Mouse (Mus musculus) CD4-positive, CD25-positive, alpha-beta regulatory T cell, adult 2 months (primary cell): ENCODE results near the gene Tdrd1.

Experiments used
- DNase-seq: peaks from one replicate; pipeline ENCODE4 v3.0.0-alpha.2; 2012; ENCODE audit warnings: low read depth, low spot score

The Tdrd1 gene

GRCm38 (mm10) chr19:56908472-56909270, 82.7 kb downstream of the Tdrd1 start:
- peak; percentile 48 for DNase-seq

- no peak for DNase-seq
Observed at GRCm38 (mm10) chr19:56910561-56910960, 84.6 kb downstream of the Tdrd1 start.

GRCm38 (mm10) chr19:56913761-56914160, 87.8 kb downstream of the Tdrd1 start:
- DNase-seq = no peak

GRCm38 (mm10) chr19:56914658-56915057, 88.6 kb downstream of the Tdrd1 start:
- DNase-seq = no peak

GRCm38 (mm10) chr19:56915084-56915483, 89.1 kb downstream of the Tdrd1 start:
- no peak for DNase-seq
